Mouse (Mus musculus): ENCODE data around the gene Spata31d1a. TPM values are rescaled to one million over a fixed set of nuclear protein-coding genes. Genes with fewer than 3 reads are reported as not detected.

Gene Spata31d1a
- polyA plus RNA-seq, 1 experiment from 2014 or later, result 0.07 TPM

DNA sequence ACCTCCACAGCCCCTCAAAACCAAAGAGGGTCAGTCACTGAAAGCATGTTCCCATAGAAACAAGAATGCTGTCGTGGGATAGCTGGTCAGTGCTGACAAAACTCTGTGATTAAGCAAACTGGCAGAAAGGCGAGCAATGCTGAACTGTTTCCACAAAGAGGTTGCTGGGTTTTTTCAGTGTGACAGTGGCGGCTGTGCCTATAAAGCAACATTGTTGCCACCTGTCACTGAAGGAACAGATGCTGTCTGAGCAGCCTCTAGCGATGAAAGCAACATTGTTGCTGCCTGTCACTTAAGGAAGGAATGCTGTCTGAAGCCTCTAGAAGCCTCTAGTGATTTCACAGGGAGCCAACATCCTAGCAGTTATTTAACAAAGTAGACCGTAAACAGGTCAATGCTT lies 57.5 kb downstream of the Spata31d1a start:
- 0 out of 2 replicates have a peak overlapping the region, but pooled peaks have one; percentile 39 for H3K27ac ChIP-seq (replicated peaks)
- 58% methylated on average over 5 of the region's 5 CpGs for WGBS
- H3K4me1 ChIP-seq, result peaks cover 24% of the 10 kb centered on the region
- no peaks in the 10 kb centered on the region for H3K9me3 ChIP-seq (replicated peaks)
- H3K4me3 ChIP-seq (replicated peaks), result no peak overlapping the region
- no peak overlapping the region for H3K9ac ChIP-seq
- no peak overlapping the region for H3K4me2 ChIP-seq (replicated peaks)
- no peak for ATAC-seq (ENCODE audit: insufficient number of reproducible peaks, low FRiP score, low TSS enrichment, low read depth)
- H3K36me3 ChIP-seq, result peaks cover 6% of the 10 kb centered on the region; the same call in 1 of the 2 replicates
- H3K27me3 ChIP-seq, result no peaks in the 10 kb centered on the region

Other genes with a start within 250 kb of the Spata31d1a start
- 16.3 and 20.4 TPM in 2 replicates for gene Agtpbp1, start 125.1 kb downstream of the Spata31d1a start, polyA plus RNA-seq (2015; fragmentation: Nextera tagmentation; extraction: Ambion mirVana)
- gene Naa35, start 125.1 kb downstream of the Spata31d1a start, polyA plus RNA-seq (2015; fragmentation: Nextera tagmentation; extraction: Ambion mirVana), result 74.7 and 92.9 TPM in 2 replicates
- 36.5 and 38.0 TPM in 2 replicates for gene Golm1, start 34.5 kb downstream of the Spata31d1a start, polyA plus RNA-seq (2015; fragmentation: Nextera tagmentation; extraction: Ambion mirVana)
- gene 4921517D22Rik, start 16.2 kb downstream of the Spata31d1a start, polyA plus RNA-seq (2015; fragmentation: Nextera tagmentation; extraction: Ambion mirVana), result not detected in 2 replicates
- gene Spata31d1b, start 2.0 kb upstream of the Spata31d1a start, polyA plus RNA-seq (2015; fragmentation: Nextera tagmentation; extraction: Ambion mirVana), result 0.08 TPM in 1 of 2 replicates, not detected in the other
- gene Spata31d1d, start 21.4 kb upstream of the Spata31d1a start, polyA plus RNA-seq (2015; fragmentation: Nextera tagmentation; extraction: Ambion mirVana), result not detected in 2 replicates
- gene 1700014D04Rik, start 36.4 kb upstream of the Spata31d1a start, polyA plus RNA-seq (2015; fragmentation: Nextera tagmentation; extraction: Ambion mirVana), result not detected in 2 replicates
- 114 and 120 TPM in 2 replicates for gene Isca1, start 59.5 kb upstream of the Spata31d1a start, polyA plus RNA-seq (2015; fragmentation: Nextera tagmentation; extraction: Ambion mirVana)
- gene Gm49354, start 71.9 kb upstream of the Spata31d1a start, polyA plus RNA-seq (2015; fragmentation: Nextera tagmentation; extraction: Ambion mirVana), result not detected in 2 replicates
- gene Tut7, start 112.8 kb upstream of the Spata31d1a start, polyA plus RNA-seq (2015; fragmentation: Nextera tagmentation; extraction: Ambion mirVana), result 49.7 and 52.8 TPM in 2 replicates

All from embryonic facial prominence, embryonic 15.5 days (tissue).